Mouse (Mus musculus) hindbrain, postnatal 0 days (tissue): ENCODE data around the gene Gm20388. TPM values are rescaled to one million over a fixed set of nuclear protein-coding genes. Genes with fewer than 3 reads are reported as not detected.

ENCODE experiments used
- ATAC-seq: fragments of 200-750 bp; cut with Nextera tagmentation; 2 replicates; pipeline ENCODE4 v1.8.0; 2017; ENCODE audit warnings: mild to moderate bottlenecking, moderate TSS enrichment, moderate library complexity
- DNase-seq: peaks from one replicate; pipeline ENCODE4 v3.0.0-alpha.2; 2015; ENCODE audit warnings: low spot score
- H3K27ac ChIP-seq: fragments of 300-500 bp; sonication (generic); 2 replicates; pipeline ENCODE4 v1.5.1; 2014; ENCODE audit warnings: mild to moderate bottlenecking
- H3K27me3 ChIP-seq: fragments of 300-500 bp; sonication (generic); 2 replicates; pipeline ENCODE4 v1.6.1; 2014; ENCODE audit warnings: low read length, mixed read lengths; ENCODE audit not compliant: insufficient read depth
- H3K36me3 ChIP-seq: fragments of 300-500 bp; sonication (generic); 2 replicates; pipeline ENCODE4 v1.6.1; 2014; ENCODE audit warnings: low read length, mixed read lengths; ENCODE audit not compliant: insufficient read depth
- H3K4me1 ChIP-seq: fragments of 300-500 bp; sonication (generic); 2 replicates; pipeline ENCODE4 v1.6.1; 2014; ENCODE audit warnings: antibody characterized with exemption, low read length, mixed read lengths; ENCODE audit not compliant: insufficient read depth
- H3K4me2 ChIP-seq: fragments of 300-500 bp; sonication (generic); 2 replicates; pipeline ENCODE4 v1.6.1; 2014; ENCODE audit warnings: low read depth, mild to moderate bottlenecking, low read length, moderate library complexity, mixed read lengths
- H3K4me3 ChIP-seq: fragments of 300-500 bp; sonication (generic); 2 replicates; pipeline ENCODE4 v1.5.1; 2014; ENCODE audit warnings: low read length
- H3K9ac ChIP-seq: fragments of 300-500 bp; sonication (generic); replicated peaks from 2 replicates; pipeline ENCODE4 v1.6.1; 2014; ENCODE audit warnings: mild to moderate bottlenecking, low read length, moderate library complexity, mixed read lengths
- H3K9me3 ChIP-seq: fragments of 300-500 bp; sonication (generic); 2 replicates; pipeline ENCODE4 v1.6.1; 2016; ENCODE audit warnings: low read length, mixed read lengths
- CTCF ChIP-seq: IDR thresholded peaks from 2 replicates; pipeline ENCODE4 v1.5.1; 2016; ENCODE audit warnings: antibody characterized with exemption, control low read depth, low read depth
- WGBS: fragments of 180-500 bp; shearing (Covaris S2); extraction: QIAGEN DNeasy Blood & Tissue Kit; methylation state at CpG from one replicate; pipeline ENCODE4 v1.1.7; 2014; 5-methylcytosine and 5-hydroxymethylcytosine counted together
- polyA plus RNA-seq: library from polyadenylated mRNA; unstranded; fragments of >200 nt; fragmentation: Nextera tagmentation; extraction: Ambion mirVana; gene quantifications from 2 replicates; pipeline ENCODE4 v1.2.1, GENCODE M21; 2015
- total RNA-seq: library from RNA; depleted of rRNA; stranded (reverse); fragments of >200 nt; gene quantifications from 2 replicates; pipeline ENCODE4 v1.2.3, GENCODE M21; 2014

The Gm20388 gene
- total and polyA plus RNA-seq, 2 experiments from 2014 or later = 71.3 TPM; not detected in 1

DNA sequence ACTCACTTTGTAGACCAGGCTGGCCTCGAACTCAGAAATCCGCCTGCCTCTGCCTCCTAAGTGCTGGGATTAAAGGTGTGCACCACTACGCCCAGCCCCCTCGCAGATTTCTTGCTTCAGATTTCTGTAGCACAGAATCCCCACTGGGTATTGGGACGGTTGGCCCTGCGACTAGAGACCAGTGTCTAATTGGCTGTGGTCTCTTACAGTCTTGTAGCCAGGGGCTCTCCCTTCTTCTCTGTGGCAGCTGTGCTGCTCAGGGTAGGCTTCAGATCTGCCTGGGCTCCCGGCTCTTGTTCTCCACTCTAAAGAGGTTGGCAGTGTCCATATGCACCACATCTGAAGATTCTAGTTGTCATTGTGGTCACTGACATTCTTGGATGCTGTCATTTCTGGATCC is 4349.3 kb downstream of the Gm20388 start:
- DNase-seq (no peak), ATAC-seq (no peak)
- Histone ChIP-seq H3K4me2 (no peak overlapping the region), H3K27ac (no peak overlapping the region), H3K9ac (no peak overlapping the region), H3K9me3 (no peaks in the 10 kb centered on the region), H3K36me3 (no peaks in the 10 kb centered on the region), H3K4me1 (peaks cover 45% of the 10 kb centered on the region), H3K4me3 (no peak overlapping the region), H3K27me3 (no peaks in the 10 kb centered on the region)
- TF ChIP-seq CTCF = no peak
- 64% methylated on average over 7 of the region's 7 CpGs for WGBS

DNA sequence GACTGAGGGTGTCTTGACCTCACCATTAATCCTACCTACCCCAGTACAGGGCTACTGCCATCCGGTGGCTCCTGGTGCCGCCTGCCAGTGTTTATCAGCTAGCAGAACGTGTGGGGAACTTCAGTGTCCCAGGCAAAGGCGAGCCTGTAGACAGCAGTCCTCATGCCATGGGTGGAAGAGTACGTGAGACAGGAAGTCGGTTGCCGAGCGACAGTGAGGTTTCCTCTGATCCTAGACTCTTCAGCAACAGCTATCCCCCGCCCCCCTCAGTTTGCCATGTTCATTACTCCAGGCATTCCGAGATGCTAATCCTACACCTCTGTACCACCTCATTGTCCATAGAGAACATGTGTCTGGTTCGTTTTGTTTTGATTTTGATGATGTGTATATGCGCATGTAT is 4349.7 kb downstream of the Gm20388 start:
- H3K27ac ChIP-seq = no peak overlapping the region
- WGBS = 59% methylated on average over 12 of the region's 12 CpGs
- H3K36me3 ChIP-seq = no peaks in the 10 kb centered on the region
- TF ChIP-seq CTCF = no peak; the same call in 1 of the 2 replicates
- no peak overlapping the region for H3K9ac ChIP-seq
- ATAC-seq = no peak
- no peak overlapping the region for H3K4me2 ChIP-seq
- peaks cover 46% of the 10 kb centered on the region for H3K4me1 ChIP-seq
- H3K4me3 ChIP-seq = no peak overlapping the region
- no peak for DNase-seq
- no peaks in the 10 kb centered on the region for H3K27me3 ChIP-seq
- H3K9me3 ChIP-seq = no peaks in the 10 kb centered on the region

DNA sequence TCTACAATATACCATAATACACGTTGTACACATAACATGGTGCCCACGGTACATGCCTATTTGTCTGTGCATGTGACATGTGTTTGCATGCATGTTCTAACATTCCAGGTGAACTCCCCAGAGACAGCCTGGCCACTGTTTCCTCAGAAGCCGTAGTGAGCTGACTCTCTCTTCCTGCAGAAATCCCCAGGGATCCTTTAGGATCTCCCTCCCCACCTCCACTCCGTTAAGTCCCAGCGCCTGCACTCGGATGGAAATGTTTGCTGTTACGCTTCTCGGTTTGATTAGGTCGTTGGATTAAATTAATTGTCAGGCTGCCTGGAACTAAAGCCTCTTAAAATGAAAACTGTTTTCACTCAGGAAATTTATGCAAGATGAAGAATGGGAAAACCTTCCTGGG is 4352.4 kb downstream of the Gm20388 start:
- WGBS = 37% methylated on average over 9 of the region's 9 CpGs
- H3K9ac ChIP-seq = no peak overlapping the region; the same call in 1 of the 2 replicates
- no peak for ATAC-seq
- no peak for DNase-seq
- H3K4me2 ChIP-seq = no peak overlapping the region
- no peaks in the 10 kb centered on the region for H3K27me3 ChIP-seq
- H3K36me3 ChIP-seq = no peaks in the 10 kb centered on the region
- TF ChIP-seq CTCF = no peak
- peaks cover 25% of the 10 kb centered on the region for H3K4me1 ChIP-seq
- H3K4me3 ChIP-seq = no peak overlapping the region
- no peaks in the 10 kb centered on the region for H3K9me3 ChIP-seq
- peak overlapping the region; percentile 41; the same call in 1 of the 2 replicates for H3K27ac ChIP-seq

DNA sequence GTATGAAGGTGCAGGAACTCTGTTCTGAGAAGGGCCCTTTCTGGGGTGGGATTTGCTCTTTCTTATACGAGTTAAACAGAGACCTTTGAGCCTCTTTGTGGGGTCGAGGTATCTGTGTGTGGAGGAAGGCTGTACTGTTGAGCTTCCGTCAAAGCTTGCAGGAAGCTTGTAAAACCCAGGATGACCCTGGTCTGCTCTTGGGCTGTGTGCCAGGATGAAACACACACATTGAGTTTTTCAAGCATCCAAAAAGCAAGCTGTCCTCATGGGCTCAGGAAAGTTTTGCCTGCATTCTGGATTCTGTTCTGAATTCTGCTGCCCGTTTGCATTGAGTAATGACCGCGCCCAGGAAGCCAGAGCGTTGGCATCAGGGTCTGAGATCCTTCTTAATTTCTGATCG is 4353.4 kb downstream of the Gm20388 start:
- 80% methylated on average over 8 of the region's 8 CpGs for WGBS
- Histone ChIP-seq H3K4me1 (peaks cover 22% of the 10 kb centered on the region; the same call in 1 of the 2 replicates), H3K4me3 (no peak overlapping the region), H3K27ac (peak overlapping the region; percentile 41; the same call in 1 of the 2 replicates), H3K9ac (no peak overlapping the region), H3K27me3 (no peaks in the 10 kb centered on the region), H3K36me3 (no peaks in the 10 kb centered on the region), H3K4me2 (no peak overlapping the region), H3K9me3 (no peaks in the 10 kb centered on the region)
- ATAC-seq = no peak
- DNase-seq = no peak
- TF ChIP-seq CTCF = no peak

DNA sequence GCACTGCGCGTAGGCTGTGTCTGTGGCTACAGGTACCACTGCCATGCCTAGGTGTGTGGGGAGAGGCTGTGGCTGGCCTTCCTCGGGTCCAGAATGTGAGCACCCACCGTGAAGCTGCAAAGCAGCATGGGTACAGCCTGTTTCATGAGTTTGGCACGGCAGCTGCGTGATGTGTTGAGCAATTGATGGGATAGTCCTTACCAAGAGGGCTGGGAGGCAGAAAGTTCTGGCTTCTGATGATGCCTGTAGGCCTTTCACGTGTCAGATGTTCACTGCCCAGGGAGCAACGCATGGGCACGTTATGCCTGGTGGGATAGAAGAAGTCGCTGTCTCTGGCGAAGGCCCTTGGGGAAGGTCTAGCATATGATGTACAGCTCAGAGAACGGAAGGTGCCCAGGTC is 4354.0 kb downstream of the Gm20388 start:
- Histone ChIP-seq H3K4me2 (no peak overlapping the region), H3K36me3 (no peaks in the 10 kb centered on the region), H3K9me3 (no peaks in the 10 kb centered on the region), H3K4me3 (no peak overlapping the region), H3K4me1 (peaks cover 22% of the 10 kb centered on the region; the same call in 1 of the 2 replicates), H3K27me3 (no peaks in the 10 kb centered on the region), H3K9ac (no peak overlapping the region), H3K27ac (0 out of 2 replicates have a peak overlapping the region, but pooled peaks have one; percentile 15)
- DNase-seq = no peak
- ATAC-seq = no peak
- 72% methylated on average over 12 of the region's 12 CpGs for WGBS
- TF ChIP-seq CTCF = no peak

DNA sequence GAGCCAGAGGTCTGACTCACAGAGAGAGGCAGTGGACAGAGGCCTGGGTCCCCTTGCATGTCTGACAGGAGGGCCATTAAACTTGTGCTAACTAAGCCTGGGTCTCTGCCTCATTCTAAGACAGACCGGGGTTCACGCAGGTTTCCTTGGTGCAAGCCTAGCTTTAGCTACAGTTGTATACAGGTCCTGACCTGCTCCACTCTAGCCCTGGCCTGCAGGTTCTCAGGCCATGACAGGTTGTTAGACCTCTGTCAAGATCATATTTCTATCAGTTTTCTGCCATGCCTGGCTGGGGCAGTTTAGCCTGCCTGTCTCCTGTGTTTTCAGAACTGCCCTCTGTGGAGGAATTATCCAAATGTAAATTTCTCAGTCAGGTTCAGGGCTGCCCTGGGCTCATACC is 4354.5 kb downstream of the Gm20388 start:
- TF ChIP-seq CTCF = no peak
- DNase-seq = no peak
- WGBS = 95% methylated on average over 2 of the region's 2 CpGs

DNA sequence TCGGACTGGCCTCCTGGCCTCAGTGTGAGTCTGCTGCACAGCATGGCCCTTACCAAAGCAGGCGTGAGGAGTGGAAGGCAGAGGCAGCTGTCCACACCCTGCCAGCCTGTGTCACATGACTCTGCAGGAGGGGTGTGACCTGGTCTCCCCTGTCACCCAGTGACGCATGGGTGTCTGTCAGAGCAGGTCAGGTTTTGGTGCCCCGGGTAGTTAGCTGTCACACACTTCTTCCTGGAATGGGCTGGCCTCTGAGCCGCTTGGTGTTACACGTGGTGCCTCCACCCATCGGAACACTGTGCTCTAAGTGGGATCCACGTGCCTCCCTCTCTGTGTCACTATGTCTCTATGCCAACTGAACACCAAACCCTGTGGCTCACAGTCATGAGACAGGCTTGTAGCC is 4355.2 kb downstream of the Gm20388 start:
- 0 out of 2 replicates have a peak, but pooled peaks have one; percentile 13 for ATAC-seq

More for the DNA sequence above, 4354.5 kb downstream of the Gm20388 start:
- Histone ChIP-seq H3K36me3 (no peaks in the 10 kb centered on the region), H3K27me3 (no peaks in the 10 kb centered on the region), H3K4me1 (peaks cover 20% of the 10 kb centered on the region; the same call in 1 of the 2 replicates), H3K4me3 (no peak overlapping the region), H3K9ac (no peak overlapping the region), H3K4me2 (no peak overlapping the region), H3K27ac (no peak overlapping the region), H3K9me3 (no peaks in the 10 kb centered on the region)
- ATAC-seq = no peak

More for the DNA sequence above, 4355.2 kb downstream of the Gm20388 start:
- DNase-seq = no peak
- Histone ChIP-seq H3K36me3 (no peaks in the 10 kb centered on the region), H3K4me2 (no peak overlapping the region), H3K9me3 (no peaks in the 10 kb centered on the region), H3K27ac (no peak overlapping the region), H3K4me1 (peaks cover 16% of the 10 kb centered on the region; the same call in 1 of the 2 replicates), H3K4me3 (no peak overlapping the region), H3K9ac (no peak overlapping the region), H3K27me3 (no peaks in the 10 kb centered on the region)
- 86% methylated on average over 8 of the region's 8 CpGs for WGBS
- no peak for TF ChIP-seq CTCF
